Mouse (Mus musculus): ENCODE results near the gene Reps2. TPM values are rescaled to one million over a fixed set of nuclear protein-coding genes. Genes with fewer than 3 reads are reported as not detected.
A peak's percentile ranks its signal among the peaks of the same experiment; 100 is the strongest.

Gene Reps2
- total and polyA plus RNA-seq, 3 experiments: 2.2 to 2.8 TPM; not detected in 1

DNA sequence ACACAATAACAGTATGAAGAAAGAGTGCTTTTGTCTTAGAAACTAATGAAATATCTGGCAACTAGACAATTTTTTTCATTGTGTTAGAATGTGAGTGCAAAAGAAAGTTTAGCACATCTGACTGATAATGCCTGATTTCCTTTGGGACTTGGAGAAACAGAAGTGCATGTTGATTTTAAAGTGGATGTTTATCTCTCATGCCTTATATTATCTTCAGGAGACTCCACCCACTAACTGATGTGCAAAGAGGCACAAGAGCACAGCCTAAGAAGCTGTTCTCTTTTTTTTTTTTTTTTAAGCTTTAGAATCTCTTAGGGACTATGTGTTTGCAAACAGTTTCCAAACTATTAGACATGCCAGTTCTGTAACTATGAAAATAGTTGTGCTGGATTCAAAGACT is 7.7 kb upstream of the Reps2 start:
- Histone ChIP-seq H3K9me3 (replicated peaks; ENCODE audit: insufficient read depth, low read length) (no peaks in the 10 kb centered on the region), H3K27me3 (ENCODE audit: control insufficient read depth in 1 of 2, insufficient read depth in 2 of 2, low read length in 2 of 2) (no peaks in the 10 kb centered on the region), H3K9ac (ENCODE audit: control insufficient read depth, low read depth, low read length, poor library complexity, severe bottlenecking) (no peak overlapping the region), H3K4me3 (ENCODE audit: control insufficient read depth in 1 of 2, insufficient read depth in 1 of 2, low read depth in 2 of 2, low read length in 2 of 2) (no peak overlapping the region), H3K79me2 (ENCODE audit: control insufficient read depth, insufficient read depth, low read length, poor library complexity) (no peaks in the 10 kb centered on the region), H3K36me3 (ENCODE audit: control insufficient read depth in 1 of 2, insufficient read depth in 2 of 2, low read length in 2 of 2) (peaks cover 0 to 30% of the 10 kb centered on the region in 2 experiments; a peak in 2 of 4 replicates), H3K27ac (ENCODE audit: control insufficient read depth, low read depth, low read length) (no peak overlapping the region), H3K4me1 (ENCODE audit: control insufficient read depth in 1 of 2, insufficient read depth in 2 of 2, low read length in 2 of 2) (peaks cover 11 to 22% of the 10 kb centered on the region in 2 experiments)
- DNase-seq (ENCODE audit: low read depth, low spot score): peak; percentile 56
- TF ChIP-seq ETS1 (IDR thresholded peaks at IDR 0.05; ENCODE audit: low read depth, low read length) (peak; percentile 31; the same call in 1 of the 2 replicates), TCF12 (IDR thresholded peaks at IDR 0.05; ENCODE audit: low read depth, low read length) (peak; percentile 52), EP300 (IDR thresholded peaks at IDR 0.05; ENCODE audit: low read depth in 1 of 2, low read length in 2 of 2) (peak; percentile 72 to 73; a peak in 3 of 4 replicates), BHLHE40 (IDR thresholded peaks at IDR 0.05; ENCODE audit: borderline replicate concordance, low read depth, low read length) (no peak), GATA1 (IDR thresholded peaks at IDR 0.05; ENCODE audit: low read depth, low read length) (peak; percentile 86), NRF1 (IDR thresholded peaks at IDR 0.05; ENCODE audit: insufficient read depth, low read depth, low read length, poor library complexity, severe bottlenecking) (no peak), RCOR1 (IDR thresholded peaks at IDR 0.05; ENCODE audit: low read depth, low read length) (peak; percentile 64), SIN3A (IDR thresholded peaks at IDR 0.05; ENCODE audit: low read length) (peak; percentile 48; the same call in 1 of the 2 replicates), CHD1 (IDR thresholded peaks at IDR 0.05; ENCODE audit: low read depth, low read length) (no peak), ZNF384 (IDR thresholded peaks at IDR 0.05; ENCODE audit: low read depth, low read length) (peak; percentile 98)

DNA sequence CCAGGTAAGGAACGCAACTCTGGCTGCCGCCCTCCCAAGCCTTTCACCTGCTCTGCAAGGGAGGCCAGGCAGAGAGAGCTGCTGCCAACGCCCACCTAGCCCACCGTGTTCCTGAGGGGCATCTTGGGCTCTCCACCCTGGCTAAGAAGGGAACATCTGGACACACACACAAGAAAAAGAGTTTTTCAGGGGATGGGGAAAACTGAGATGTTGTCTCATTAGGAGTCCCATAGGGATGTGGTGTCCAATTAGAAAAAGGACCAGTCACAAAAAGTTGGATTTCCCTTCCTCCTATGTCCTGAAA is 292 bp upstream of the Reps2 start:
- Histone ChIP-seq H3K27ac (ENCODE audit: control insufficient read depth, low read depth, low read length) (no peak overlapping the region), H3K4me1 (ENCODE audit: control insufficient read depth in 1 of 2, insufficient read depth in 2 of 2, low read length in 2 of 2) (peaks cover 17 to 18% of the 10 kb centered on the region in 2 experiments), H3K27me3 (ENCODE audit: control insufficient read depth in 1 of 2, insufficient read depth in 2 of 2, low read length in 2 of 2) (no peaks in the 10 kb centered on the region), H3K79me2 (ENCODE audit: control insufficient read depth, insufficient read depth, low read length, poor library complexity) (peaks cover 2% of the 10 kb centered on the region), H3K9ac (ENCODE audit: control insufficient read depth, low read depth, low read length, poor library complexity, severe bottlenecking) (no peak overlapping the region), H3K36me3 (ENCODE audit: control insufficient read depth in 1 of 2, insufficient read depth in 2 of 2, low read length in 2 of 2) (peaks cover 0 to 26% of the 10 kb centered on the region in 2 experiments; a peak in 2 of 4 replicates), H3K9me3 (replicated peaks; ENCODE audit: insufficient read depth, low read length) (no peaks in the 10 kb centered on the region), H3K4me3 (ENCODE audit: control insufficient read depth in 1 of 2, insufficient read depth in 1 of 2, low read depth in 2 of 2, low read length in 2 of 2) (peak overlapping the region; percentile 35 to 79; a peak in 3 of 4 replicates)
- TF ChIP-seq TBP (IDR thresholded peaks at IDR 0.05; ENCODE audit: low read depth, low read length) (no peak), GATA1 (IDR thresholded peaks at IDR 0.05; ENCODE audit: low read depth, low read length) (no peak)
- no peak for DNase-seq (ENCODE audit: low read depth, low spot score)

DNA sequence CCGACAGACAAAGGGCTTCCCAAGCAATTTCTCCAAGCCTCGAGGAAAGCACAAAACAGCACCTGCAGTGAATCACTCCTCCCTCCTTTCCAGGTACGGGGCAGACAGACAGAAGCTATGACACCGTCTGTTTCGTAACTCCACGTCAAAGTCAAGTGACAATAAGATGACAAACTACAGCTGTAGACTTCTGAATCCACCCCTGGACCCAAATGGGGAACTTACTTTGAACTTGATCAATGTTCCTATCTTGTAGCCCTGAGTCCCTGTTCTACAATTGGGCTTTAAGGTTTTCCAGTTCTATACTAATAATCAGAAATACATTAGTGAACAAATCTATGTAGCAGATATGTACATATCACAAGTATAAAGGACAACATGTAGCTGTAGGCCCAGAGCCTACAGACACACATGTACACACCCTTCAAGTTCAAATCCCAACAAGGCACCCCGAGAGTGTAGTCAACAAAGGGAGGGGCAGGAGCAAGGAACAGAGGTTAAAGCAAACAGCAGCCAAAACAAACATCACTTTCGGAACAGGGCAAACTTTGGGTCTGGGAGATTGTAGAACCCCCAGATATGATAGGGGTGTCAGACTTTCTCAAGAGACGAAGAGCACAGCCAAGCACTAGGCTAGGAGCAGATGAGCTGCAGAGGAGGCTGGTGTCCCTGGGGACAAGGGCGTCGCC is 903 bp downstream of the Reps2 start:
- TF ChIP-seq TCF12 (IDR thresholded peaks at IDR 0.05; ENCODE audit: low read depth, low read length) (0 out of 2 replicates have a peak, but pooled peaks have one; percentile 4), SIN3A (IDR thresholded peaks at IDR 0.05; ENCODE audit: low read length) (peak; percentile 18), GABPA (IDR thresholded peaks at IDR 0.05; ENCODE audit: low read depth, low read length) (no peak), NELFE (IDR thresholded peaks at IDR 0.05; ENCODE audit: low read depth, low read length) (0 out of 2 replicates have a peak, but pooled peaks have one; percentile 12), HCFC1 (IDR thresholded peaks at IDR 0.05; ENCODE audit: low read depth, low read length) (no peak; the same call in 1 of the 2 replicates), ETS1 (IDR thresholded peaks at IDR 0.05; ENCODE audit: low read depth, low read length) (peak; percentile 76; the same call in 1 of the 2 replicates), ZNF384 (IDR thresholded peaks at IDR 0.05; ENCODE audit: low read depth, low read length) (no peak), EP300 (IDR thresholded peaks at IDR 0.05; ENCODE audit: low read depth in 1 of 2, low read length in 2 of 2) (0 out of 4 replicates have a peak, but pooled peaks of 1 of the 2 experiments have one; percentile 20)
- H3K4me1 ChIP-seq (ENCODE audit: control insufficient read depth in 1 of 2, insufficient read depth in 2 of 2, low read length in 2 of 2): peaks cover 17 to 18% of the 10 kb centered on the region in 2 experiments
- peak overlapping the region; percentile 88 for H3K27ac ChIP-seq (ENCODE audit: control insufficient read depth, low read depth, low read length)
- no peaks in the 10 kb centered on the region for H3K27me3 ChIP-seq (ENCODE audit: control insufficient read depth in 1 of 2, insufficient read depth in 2 of 2, low read length in 2 of 2)
- peaks cover 0 to 25% of the 10 kb centered on the region in 2 experiments; a peak in 2 of 4 replicates for H3K36me3 ChIP-seq (ENCODE audit: control insufficient read depth in 1 of 2, insufficient read depth in 2 of 2, low read length in 2 of 2)
- no peaks in the 10 kb centered on the region for H3K9me3 ChIP-seq (replicated peaks; ENCODE audit: insufficient read depth, low read length)
- peak; percentile 85 for DNase-seq (ENCODE audit: low read depth, low spot score)
- H3K4me3 ChIP-seq (ENCODE audit: control insufficient read depth in 1 of 2, insufficient read depth in 1 of 2, low read depth in 2 of 2, low read length in 2 of 2): peak overlapping the region; percentile 58 to 79
- peaks cover 2% of the 10 kb centered on the region for H3K79me2 ChIP-seq (ENCODE audit: control insufficient read depth, insufficient read depth, low read length, poor library complexity)
- peak overlapping the region; percentile 77 for H3K9ac ChIP-seq (ENCODE audit: control insufficient read depth, low read depth, low read length, poor library complexity, severe bottlenecking)
